Mouse (Mus musculus) CH12.LX (cell line): Measurements from ENCODE around the gene Jph3. TPM values are rescaled to one million over a fixed set of nuclear protein-coding genes. Genes with fewer than 3 reads are reported as not detected.

Source experiments
- DNase-seq: peaks from one replicate; pipeline ENCODE4 v3.0.0-alpha.2; 2013; ENCODE audit errors: extremely low read depth
- H3K27ac ChIP-seq: 2 replicates; pipeline ENCODE4 v1.5.1; 2012; ENCODE audit warnings: low read depth, mild to moderate bottlenecking, control low read depth, moderate library complexity; ENCODE audit not compliant: insufficient read depth
- H3K27me3 ChIP-seq: replicated peaks from 2 replicates; pipeline ENCODE3; 2012; ENCODE audit warnings: inconsistent platforms
- H3K36me3 ChIP-seq, 2 experiments: replicated peaks in 1 of 2; 2 replicates each; pipeline versions ENCODE3 to v1.6.1; 2012; ENCODE audit warnings: inconsistent platforms in 1 of 2, low read length in 1 of 2, mild to moderate bottlenecking in 1 of 2, mixed read lengths in 1 of 2, moderate library complexity in 1 of 2; ENCODE audit not compliant: control insufficient read depth in 1 of 2, insufficient read depth in 1 of 2
- H3K4me1 ChIP-seq, 2 experiments: 2 replicates each; pipeline ENCODE4 v1.6.1; 2012; ENCODE audit warnings: inconsistent platforms in 1 of 2, moderate library complexity in 1 of 2; ENCODE audit not compliant: insufficient read depth in 2 of 2, control insufficient read depth in 1 of 2
- H3K4me2 ChIP-seq: 2 replicates; pipeline ENCODE4 v1.6.1; 2012; ENCODE audit warnings: low read depth, mild to moderate bottlenecking, control low read depth; ENCODE audit not compliant: poor library complexity, insufficient read depth, severe bottlenecking
- H3K4me3 ChIP-seq, 3 experiments: fragments of 150-350 bp in 1 of 3; sonication (generic) in 1 of 3; replicated peaks in 1 of 3; 2 replicates each; pipeline versions ENCODE3 to v1.5.1; 2011 to 2012; ENCODE audit warnings: low read depth in 2 of 3, low read length in 2 of 3, mild to moderate bottlenecking in 2 of 3, moderate library complexity in 2 of 3, control low read depth in 1 of 3, improper control_type of control experiment in 1 of 3, inconsistent platforms in 1 of 3, mixed read lengths in 1 of 3; ENCODE audit not compliant: poor library complexity in 1 of 3
- H3K79me2 ChIP-seq: replicated peaks from 2 replicates; pipeline ENCODE4 v1.6.1; 2012; ENCODE audit warnings: mild to moderate bottlenecking, moderate library complexity; ENCODE audit not compliant: control insufficient read depth, poor library complexity, insufficient read depth, severe bottlenecking; ENCODE audit errors: extremely low read depth
- H3K9ac ChIP-seq: 2 replicates; pipeline ENCODE4 v1.6.1; 2012; ENCODE audit warnings: low read depth, mild to moderate bottlenecking, control low read depth, moderate library complexity; ENCODE audit not compliant: insufficient read depth
- H3K9me3 ChIP-seq: replicated peaks from 2 replicates; pipeline ENCODE3; 2012; ENCODE audit warnings: low read length, inconsistent platforms, mixed read lengths
- BHLHE40 ChIP-seq: IDR thresholded peaks from 2 replicates; pipeline ENCODE4 v1.6.1; 2011; ENCODE audit warnings: mild to moderate bottlenecking, low read depth, low read length, improper control_type of control experiment
- CHD1 ChIP-seq: IDR thresholded peaks from 2 replicates; pipeline ENCODE4 v1.6.1; 2012; ENCODE audit warnings: low read depth, low read length, improper control_type of control experiment, inconsistent platforms
- CHD2 ChIP-seq: IDR thresholded peaks from 2 replicates; pipeline ENCODE4 v1.6.1; 2011; ENCODE audit warnings: low read length, improper control_type of control experiment
- CTCF ChIP-seq, 2 experiments: IDR thresholded peaks in 1 of 2; conservative IDR thresholded peaks in 1 of 2; 2 replicates each; pipeline ENCODE4 v1.5.1; 2011 to 2012; ENCODE audit warnings: low read depth in 2 of 2, low read length in 2 of 2, improper control_type of control experiment in 1 of 2, inconsistent platforms in 1 of 2, mild to moderate bottlenecking in 1 of 2, moderate library complexity in 1 of 2
- E2F4 ChIP-seq: IDR thresholded peaks from 2 replicates; pipeline ENCODE4 v1.6.1; 2011; ENCODE audit warnings: low read depth, low read length, improper control_type of control experiment; ENCODE audit not compliant: insufficient replicate concordance
- ELF1 ChIP-seq: IDR thresholded peaks from 2 replicates; pipeline ENCODE4 v1.6.1; 2014; ENCODE audit warnings: low read depth, mild to moderate bottlenecking, inconsistent platforms, low read length, improper control_type of control experiment
- EP300 ChIP-seq: IDR thresholded peaks from 2 replicates; pipeline ENCODE4 v1.6.1; 2011; ENCODE audit warnings: low read length, improper control_type of control experiment
- ETS1 ChIP-seq: conservative IDR thresholded peaks from 2 replicates; pipeline ENCODE4 v1.6.1; 2012; ENCODE audit warnings: low read depth, mild to moderate bottlenecking, inconsistent platforms, low read length, improper control_type of control experiment, moderate library complexity
- GABPA ChIP-seq: IDR thresholded peaks from 2 replicates; pipeline ENCODE4 v1.6.1; 2012; ENCODE audit warnings: low read depth, low read length, improper control_type of control experiment, inconsistent platforms; ENCODE audit not compliant: insufficient replicate concordance
- HCFC1 ChIP-seq: IDR thresholded peaks from 2 replicates; pipeline ENCODE4 v1.6.1; 2012; ENCODE audit warnings: low read depth, mild to moderate bottlenecking, inconsistent platforms, low read length, improper control_type of control experiment
- IRF4 ChIP-seq: IDR thresholded peaks from 2 replicates; pipeline ENCODE4 v1.6.1; 2014; ENCODE audit warnings: low read depth, mild to moderate bottlenecking, inconsistent platforms, low read length, improper control_type of control experiment
- JUN ChIP-seq: IDR thresholded peaks from 2 replicates; pipeline ENCODE4 v1.6.1; 2011; ENCODE audit warnings: low read depth, mild to moderate bottlenecking, low read length, improper control_type of control experiment, moderate library complexity; ENCODE audit not compliant: insufficient read depth
- JUND ChIP-seq: conservative IDR thresholded peaks from 2 replicates; pipeline ENCODE4 v1.6.1; 2011; ENCODE audit warnings: low read depth, low read length, improper control_type of control experiment
- KAT2A ChIP-seq: IDR thresholded peaks from 2 replicates; pipeline ENCODE4 v1.6.1; 2012; ENCODE audit warnings: low read length, improper control_type of control experiment, inconsistent platforms; ENCODE audit not compliant: insufficient replicate concordance
- MAFK ChIP-seq: IDR thresholded peaks from 2 replicates; pipeline ENCODE4 v1.6.1; 2011; ENCODE audit warnings: low read length, improper control_type of control experiment; ENCODE audit not compliant: insufficient replicate concordance
- MAX ChIP-seq: IDR thresholded peaks from 2 replicates; pipeline ENCODE4 v1.6.1; 2011; ENCODE audit warnings: low read length, improper control_type of control experiment
- MAZ ChIP-seq: IDR thresholded peaks from 2 replicates; pipeline ENCODE4 v1.6.1; 2012; ENCODE audit warnings: low read depth, mild to moderate bottlenecking, inconsistent platforms, low read length, improper control_type of control experiment, moderate library complexity
- MEF2A ChIP-seq: IDR thresholded peaks from 2 replicates; pipeline ENCODE4 v1.6.1; 2014; ENCODE audit warnings: low read depth, mild to moderate bottlenecking, inconsistent platforms, low read length, improper control_type of control experiment, borderline replicate concordance
- MYC ChIP-seq: IDR thresholded peaks from 2 replicates; pipeline ENCODE4 v1.6.1; 2011; ENCODE audit warnings: low read depth, mild to moderate bottlenecking, improper control_type of control experiment, low read length
- NELFE ChIP-seq: IDR thresholded peaks from 2 replicates; pipeline ENCODE4 v1.6.1; 2011; ENCODE audit warnings: low read depth, low read length, improper control_type of control experiment
- NRF1 ChIP-seq: IDR thresholded peaks from 2 replicates; pipeline ENCODE4 v1.6.1; 2014; ENCODE audit warnings: low read depth, mild to moderate bottlenecking, inconsistent platforms, low read length, improper control_type of control experiment, moderate library complexity
- PAX5 ChIP-seq: IDR thresholded peaks from 2 replicates; pipeline ENCODE4 v1.6.1; 2012; ENCODE audit warnings: low read length, inconsistent platforms, mixed read lengths
- POLR2AphosphoS2 ChIP-seq: IDR thresholded peaks from 2 replicates; pipeline ENCODE4 v1.6.1; 2011; ENCODE audit warnings: low read depth, low read length, improper control_type of control experiment
- RAD21 ChIP-seq: IDR thresholded peaks from 2 replicates; pipeline ENCODE4 v1.6.1; 2011; ENCODE audit warnings: low read depth, mild to moderate bottlenecking, low read length, improper control_type of control experiment, moderate library complexity
- RCOR1 ChIP-seq: conservative IDR thresholded peaks from 2 replicates; pipeline ENCODE4 v1.6.1; 2012; ENCODE audit warnings: low read depth, mild to moderate bottlenecking, inconsistent platforms, low read length, improper control_type of control experiment
- SIN3A ChIP-seq: IDR thresholded peaks from 2 replicates; pipeline ENCODE4 v1.6.1; 2012; ENCODE audit warnings: low read length, improper control_type of control experiment, inconsistent platforms
- SMC3 ChIP-seq: IDR thresholded peaks from 2 replicates; pipeline ENCODE4 v1.6.1; 2011; ENCODE audit warnings: low read depth, low read length, improper control_type of control experiment
- TBP ChIP-seq: conservative IDR thresholded peaks from 2 replicates; pipeline ENCODE4 v1.6.1; 2011; ENCODE audit warnings: low read depth, low read length, improper control_type of control experiment
- TCF12 ChIP-seq: IDR thresholded peaks from 2 replicates; pipeline ENCODE4 v1.6.1; 2014; ENCODE audit warnings: low read depth, mild to moderate bottlenecking, inconsistent platforms, low read length, improper control_type of control experiment
- UBTF ChIP-seq: IDR thresholded peaks from 2 replicates; pipeline ENCODE4 v1.6.1; 2012; ENCODE audit warnings: low read depth, mild to moderate bottlenecking, inconsistent platforms, low read length, improper control_type of control experiment, moderate library complexity
- USF1 ChIP-seq: IDR thresholded peaks from 2 replicates; pipeline ENCODE4 v1.6.1; 2014; ENCODE audit warnings: low read depth, mild to moderate bottlenecking, inconsistent platforms, low read length, improper control_type of control experiment
- ZC3H11A ChIP-seq: IDR thresholded peaks from 2 replicates; pipeline ENCODE4 v1.6.1; 2012; ENCODE audit warnings: low read depth, mild to moderate bottlenecking, inconsistent platforms, low read length, improper control_type of control experiment
- ZKSCAN1 ChIP-seq: IDR thresholded peaks from 2 replicates; pipeline ENCODE4 v1.6.1; 2012; ENCODE audit warnings: low read depth, inconsistent platforms, low read length, improper control_type of control experiment, borderline replicate concordance
- ZNF384 ChIP-seq: IDR thresholded peaks from 2 replicates; pipeline ENCODE4 v1.6.1; 2012; ENCODE audit warnings: low read depth, low read length, improper control_type of control experiment, inconsistent platforms
- dilution Hi-C: fragments of 300-500 bp; cut with MboI; formaldehyde crosslinking; loops from 2 replicates; pipeline ENCODE4 v1.14.3; 2020; ENCODE audit warnings: low sequenced_read_pairs; ENCODE audit not compliant: extremely low pct_unique_long_range_greater_than_20kb, extremely low pct_ligation_motif_present
- in situ Hi-C: fragments of 300-500 bp; cut with MboI; formaldehyde crosslinking; loops from 3 replicates; pipeline ENCODE4 v1.14.3; 2019; ENCODE audit warnings: low sequenced_read_pairs, low pct_ligation_motif_present, low pct_unique_long_range_greater_than_20kb, mixed read lengths
- polyA plus RNA-seq: library from polyadenylated mRNA; unstranded; fragments of >175 nt; gene quantifications from 2 replicates; pipeline ENCODE4 v1.2.1, GENCODE M21; 2012; ENCODE audit warnings: low read depth; ENCODE audit not compliant: insufficient read length
- total RNA-seq, 2 experiments: library from RNA; depleted of rRNA; stranded (reverse); fragments of 300-350 nt in 1 of 2; fragments of >200 nt in 1 of 2; gene quantifications; 2 replicates each; pipeline ENCODE4 v1.2.3; 2012 to 2014

Gene Jph3
- total and polyA plus RNA-seq, 3 experiments: 0.21 TPM; not detected in 1

- TF ChIP-seq ZNF384 (no peak), SMC3 (peak; percentile 50), CTCF (conservative IDR thresholded peaks at IDR 0.05 in 1 of 2, IDR thresholded peaks at IDR 0.05 in 1 of 2; ENCODE audit: low read depth in 2 of 2, low read length in 2 of 2) (peak; percentile 82 to 98), ETS1 (peak; percentile 38; the same call in 1 of the 2 replicates)
Measured at GRCm38 (mm10) chr8:121841242-121841641, 111.8 kb downstream of the Jph3 start (continued).

GRCm38 (mm10) chr8:121842064-121842955 lies 112.9 kb downstream of the Jph3 start:
- Histone ChIP-seq H3K27ac (peak overlapping the region; percentile 95), H3K4me1 (peaks cover 20 to 33% of the 10 kb centered on the region in 2 experiments), H3K4me2 (peak overlapping the region; percentile 98), H3K4me3 (peak overlapping the region; percentile 56 to 69 (median 58)), H3K9ac (peak overlapping the region; percentile 97), H3K79me2 (peaks cover 29% of the 10 kb centered on the region), H3K36me3 (peaks cover 45 to 49% of the 10 kb centered on the region in 2 experiments), H3K9me3 (no peaks in the 10 kb centered on the region), H3K27me3 (no peaks in the 10 kb centered on the region)
- no peak for DNase-seq
- dilution Hi-C loops (no loop called here), in situ Hi-C loops (no loop called here)
- no peak for TF ChIP-seq JUN
- no peak for TF ChIP-seq SMC3
- no peak; the same call in 1 of the 2 replicates for TF ChIP-seq EP300
- TF ChIP-seq KAT2A: 0 out of 2 replicates have a peak, but pooled peaks have one; percentile 23
- TF ChIP-seq IRF4: no peak
- no peak for TF ChIP-seq ZC3H11A
- TF ChIP-seq E2F4: 0 out of 2 replicates have a peak, but pooled peaks have one; percentile 17
- TF ChIP-seq SIN3A: peak; percentile 72; the same call in 1 of the 2 replicates
- no peak for TF ChIP-seq ZKSCAN1
- TF ChIP-seq HCFC1: no peak
- TF ChIP-seq NELFE: peak; percentile 40
- no peak for TF ChIP-seq ELF1
- peak; percentile 32; the same call in 1 of the 2 replicates for TF ChIP-seq MAZ
- peak; percentile 93; the same call in 1 of the 2 replicates for TF ChIP-seq CHD1
- no peak for TF ChIP-seq GABPA
- peak; percentile 82 for TF ChIP-seq BHLHE40
- no peak for TF ChIP-seq TBP
- peak; percentile 49 for TF ChIP-seq CHD2
- no peak for TF ChIP-seq ZNF384
- no peak for TF ChIP-seq JUND
- peak; percentile 74 for TF ChIP-seq POLR2AphosphoS2
- no peak for TF ChIP-seq MEF2A
- peak; percentile 60; the same call in 1 of the 2 replicates for TF ChIP-seq MAX
- TF ChIP-seq TCF12: no peak
- TF ChIP-seq MYC: peak; percentile 81
- TF ChIP-seq ETS1: peak; percentile 23; the same call in 1 of the 2 replicates
- no peak for TF ChIP-seq RAD21
- TF ChIP-seq NRF1: no peak
- no peak for TF ChIP-seq CTCF (conservative IDR thresholded peaks at IDR 0.05 in 1 of 2, IDR thresholded peaks at IDR 0.05 in 1 of 2; ENCODE audit: low read depth in 2 of 2, low read length in 2 of 2)
- TF ChIP-seq RCOR1: 0 out of 2 replicates have a peak, but pooled peaks have one; percentile 2
- no peak for TF ChIP-seq UBTF
- no peak for TF ChIP-seq PAX5
- no peak for TF ChIP-seq USF1
- no peak for TF ChIP-seq MAFK
